Mouse (Mus musculus): ENCODE data around the gene Rragb. TPM values are rescaled to one million over a fixed set of nuclear protein-coding genes. Genes with fewer than 3 reads are reported as not detected.

Rragb gene
- polyA plus RNA-seq, 1 experiment from 2014 or later = 2.5 TPM

GRCm38 (mm10) chrX:153211101-153211500, 71.3 kb downstream of the Rragb start:
- no peak for DNase-seq (ENCODE audit: low spot score)
- 40% methylated on average over 1 of the region's 1 CpGs for WGBS
- H3K4me3 ChIP-seq (ENCODE audit: low read depth, low read length) = no peak overlapping the region
- H3K9me3 ChIP-seq (ENCODE audit: control insufficient read depth, low read length) = no peaks in the 10 kb centered on the region
- H3K36me3 ChIP-seq (ENCODE audit: control insufficient read depth, insufficient read depth, low read length) = no peaks in the 10 kb centered on the region
- H3K27me3 ChIP-seq (ENCODE audit: control insufficient read depth, insufficient read depth, low read length) = no peaks in the 10 kb centered on the region
- H3K9ac ChIP-seq (ENCODE audit: low read length) = no peak overlapping the region
- H3K4me2 ChIP-seq (ENCODE audit: low read depth) = no peak overlapping the region
- no peak overlapping the region for H3K27ac ChIP-seq (ENCODE audit: low read depth, low read length)
- no peaks in the 10 kb centered on the region for H3K4me1 ChIP-seq (ENCODE audit: control insufficient read depth, insufficient read depth, low read length)
- ATAC-seq (ENCODE audit: insufficient read depth, low FRiP score, low TSS enrichment) = no peak

Other genes starting within 250 kb of the Rragb start
- 3.7 and 4.0 TPM in 2 replicates for gene Usp51, start 133.5 kb upstream of the Rragb start, polyA plus RNA-seq (2014; fragmentation: Nextera tagmentation; extraction: Ambion mirVana)
- gene Mageh1, start 102.4 kb upstream of the Rragb start, polyA plus RNA-seq (2014; fragmentation: Nextera tagmentation; extraction: Ambion mirVana) = 81.7 and 84.9 TPM in 2 replicates
- 0.08 and 0.15 TPM in 2 replicates for gene Foxr2, start 21.2 kb upstream of the Rragb start, polyA plus RNA-seq (2014; fragmentation: Nextera tagmentation; extraction: Ambion mirVana)
- 0.82 and 2.0 TPM in 2 replicates for gene Klf8, start 97.5 kb downstream of the Rragb start, polyA plus RNA-seq (2014; fragmentation: Nextera tagmentation; extraction: Ambion mirVana)

Data from neural tube, embryonic 11.5 days (tissue).